8 mouse cellular contexts compared by ENCODE assay signal in the genomic region with DNA sequence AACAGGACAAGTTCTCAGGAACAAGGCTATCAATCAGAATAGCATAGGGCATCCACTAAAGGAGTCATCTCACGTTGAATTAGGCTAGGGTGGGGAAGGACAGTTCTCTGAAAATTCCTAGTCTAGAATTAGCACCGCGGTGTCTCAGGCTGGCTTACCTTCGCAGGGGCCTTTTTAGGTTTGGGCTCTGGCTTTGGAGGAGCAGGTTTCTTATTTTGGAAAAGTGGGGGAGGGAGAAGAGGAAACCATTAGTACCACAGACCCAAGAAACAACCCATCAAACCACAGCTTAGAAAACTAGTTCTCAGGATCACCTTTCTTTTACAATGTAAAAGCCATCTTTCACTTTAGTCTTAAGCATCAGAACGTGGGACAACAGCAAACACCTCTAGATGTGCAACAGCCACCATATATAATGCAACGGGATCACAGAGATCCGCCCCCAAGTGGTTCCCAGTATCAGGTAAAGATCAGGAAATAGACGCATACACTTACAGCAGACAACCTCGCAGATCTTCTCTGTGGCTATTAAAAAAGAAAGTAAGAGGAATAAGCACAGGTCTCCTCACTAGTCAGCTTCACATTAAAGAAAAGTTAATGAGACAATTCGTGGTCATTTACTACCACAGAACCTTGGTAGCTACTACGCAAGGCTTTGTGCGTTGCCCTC. TPM values are rescaled to one million over a fixed set of nuclear protein-coding genes. Genes with fewer than 3 reads are reported as not detected.
DNase-seq lines count a peak whose midpoint lies in the region; ATAC-seq and TF ChIP-seq lines count a peak whose summit lies in the region.

No protein-coding gene starts in this region.

- peak overlapping the region; percentile 96 for H3K4me2 ChIP-seq in kidney, embryonic 15.5 days
- peak overlapping the region; percentile 67 for H3K4me2 ChIP-seq in hindbrain, embryonic 14.5 days (replicated peaks)
- H3K4me2 ChIP-seq in midbrain, embryonic 14.5 days (ENCODE audit: low read length), result peak overlapping the region; percentile 98

- H3K4me1 ChIP-seq in kidney, embryonic 15.5 days, result peaks cover 36% of the 10 kb centered on the region
- peaks cover 5% of the 10 kb centered on the region; the same call in 1 of the 2 replicates for H3K4me1 ChIP-seq in bone marrow macrophage, adult 2 months (ENCODE audit: control insufficient read depth, insufficient read depth, low read length)
- peaks cover 38% of the 10 kb centered on the region for H3K4me1 ChIP-seq in hindbrain, embryonic 14.5 days (replicated peaks; ENCODE audit: control insufficient read depth, insufficient read depth, low read length)
- H3K4me1 ChIP-seq in midbrain, embryonic 14.5 days (ENCODE audit: control insufficient read depth, insufficient read depth, low read length), result peaks cover 30% of the 10 kb centered on the region

- DNase-seq in kidney, postnatal 10 days, result no peak
- DNase-seq in hindbrain, embryonic 14.5 days (ENCODE audit: low spot score), result no peak
- DNase-seq in midbrain, embryonic 14.5 days, result no peak
- DNase-seq in right cerebral cortex, postnatal 4 days, result no peak
- DNase-seq in layer of hippocampus, adult 9-10 months (ENCODE audit: low spot score), result no peak
- DNase-seq in adrenal gland, adult 2 months, result no peak

- no peaks in the 10 kb centered on the region for H3K27me3 ChIP-seq in kidney, embryonic 15.5 days
- H3K27me3 ChIP-seq in hindbrain, embryonic 14.5 days (ENCODE audit: control insufficient read depth, insufficient read depth, low read length), result no peaks in the 10 kb centered on the region
- no peaks in the 10 kb centered on the region for H3K27me3 ChIP-seq in midbrain, embryonic 14.5 days (ENCODE audit: control insufficient read depth, insufficient read depth, low read length)

- 33% methylated on average over 12 of the region's 12 CpGs for whole genome bisulfite sequencing in kidney, embryonic 15.5 days
- 51% methylated on average over 12 of the region's 12 CpGs for WGBS in hindbrain, embryonic 14.5 days
- 45% methylated on average over 12 of the region's 12 CpGs for WGBS in midbrain, embryonic 14.5 days

- H3K4me3 ChIP-seq in kidney, embryonic 15.5 days (replicated peaks), result peak overlapping the region; percentile 81
- H3K4me3 ChIP-seq in bone marrow macrophage, adult 2 months (ENCODE audit: insufficient read depth, low read length), result peak overlapping the region; percentile 73
- peak overlapping the region; percentile 58 for H3K4me3 ChIP-seq in hindbrain, embryonic 14.5 days (replicated peaks; ENCODE audit: low read length)
- peak overlapping the region; percentile 73 for H3K4me3 ChIP-seq in midbrain, embryonic 14.5 days (replicated peaks; ENCODE audit: low read depth, low read length)

- peaks cover 53% of the 10 kb centered on the region for H3K36me3 ChIP-seq in kidney, embryonic 15.5 days
- peaks cover 38% of the 10 kb centered on the region for H3K36me3 ChIP-seq in hindbrain, embryonic 14.5 days (replicated peaks; ENCODE audit: control insufficient read depth, insufficient read depth)
- peaks cover 36% of the 10 kb centered on the region for H3K36me3 ChIP-seq in midbrain, embryonic 14.5 days (ENCODE audit: control insufficient read depth, insufficient read depth, low read length)

- H3K9me3 ChIP-seq in kidney, embryonic 15.5 days (replicated peaks), result no peaks in the 10 kb centered on the region
- no peaks in the 10 kb centered on the region for H3K9me3 ChIP-seq in hindbrain, embryonic 14.5 days (ENCODE audit: control insufficient read depth, low read length)
- no peaks in the 10 kb centered on the region for H3K9me3 ChIP-seq in midbrain, embryonic 14.5 days (ENCODE audit: control insufficient read depth, low read length)

- ATAC-seq in kidney, embryonic 15.5 days (replicated peaks; ENCODE audit: low FRiP score), result no peak
- ATAC-seq in hindbrain, embryonic 14.5 days (ENCODE audit: low FRiP score), result no peak
- ATAC-seq in midbrain, embryonic 14.5 days (ENCODE audit: low FRiP score, low TSS enrichment), result no peak

- no peak for TF ChIP-seq POLR2A in bone marrow macrophage, adult 2 months (IDR thresholded peaks at IDR 0.05; ENCODE audit: borderline replicate concordance, low read depth, low read length)

- TF ChIP-seq CTCF in bone marrow macrophage, adult 2 months (IDR thresholded peaks at IDR 0.05; ENCODE audit: low read depth, low read length), result no peak

- H3K9ac ChIP-seq in kidney, embryonic 15.5 days, result peak overlapping the region; percentile 96
- H3K9ac ChIP-seq in hindbrain, embryonic 14.5 days, result peak overlapping the region; percentile 25
- H3K9ac ChIP-seq in midbrain, embryonic 14.5 days (replicated peaks; ENCODE audit: low read length), result peak overlapping the region; percentile 89

- H3K27ac ChIP-seq in kidney, embryonic 15.5 days, result peak overlapping the region; percentile 100; the same call in 1 of the 2 replicates
- peak overlapping the region; percentile 38 for H3K27ac ChIP-seq in bone marrow macrophage, adult 2 months (ENCODE audit: insufficient read depth, low read depth, low read length)
- H3K27ac ChIP-seq in hindbrain, embryonic 14.5 days, result peak overlapping the region; percentile 7; the same call in 1 of the 2 replicates
- peak overlapping the region; percentile 99 for H3K27ac ChIP-seq in midbrain, embryonic 14.5 days (replicated peaks; ENCODE audit: low read depth, low read length)

RNA-seq across cellular contexts. Expression of gene Hmgn2, which starts 2.0 kb away (rescaled TPM):
- polyA plus RNA-seq in kidney, embryonic 15.5 days (2015; fragmentation: Nextera tagmentation; extraction: Ambion mirVana), result 2,667 and 2,783 TPM in 2 replicates
- polyA plus RNA-seq in bone marrow macrophage, adult 2 months (2012; ENCODE audit: insufficient read depth, insufficient read length, missing spikeins), result 222 and 234 TPM in 2 replicates
- polyA plus RNA-seq in hindbrain, embryonic 14.5 days (2014; fragmentation: Nextera tagmentation; extraction: Ambion mirVana), result 1,104 and 1,147 TPM in 2 replicates
- 1,199 and 1,387 TPM in 2 replicates for polyA plus RNA-seq in midbrain, embryonic 14.5 days (2014; fragmentation: Nextera tagmentation; extraction: Ambion mirVana)
- total RNA-seq in adrenal gland, adult 2 months (2021), result 100 to 1,000 TPM; 109 to 291 TPM
- 15.8 and 16.8 TPM in 2 replicates for polyA plus RNA-seq in adrenal gland, adult 2 months (2012; rRNA removed)

RNA-seq across cellular contexts. Expression of gene Dhdds, which starts 34.3 kb away (rescaled TPM):
- polyA plus RNA-seq in kidney, embryonic 15.5 days (2015; fragmentation: Nextera tagmentation; extraction: Ambion mirVana), result 47.4 and 48.4 TPM in 2 replicates
- polyA plus RNA-seq in bone marrow macrophage, adult 2 months (2012; ENCODE audit: insufficient read depth, insufficient read length, missing spikeins), result 36.6 and 38.7 TPM in 2 replicates
- polyA plus RNA-seq in hindbrain, embryonic 14.5 days (2014; fragmentation: Nextera tagmentation; extraction: Ambion mirVana), result 49.3 and 49.6 TPM in 2 replicates
- polyA plus RNA-seq in midbrain, embryonic 14.5 days (2014; fragmentation: Nextera tagmentation; extraction: Ambion mirVana), result 46.6 and 48.2 TPM in 2 replicates
- 10 to 100 TPM; 43.9 to 49.4 TPM for total RNA-seq in adrenal gland, adult 2 months (2021)
- 17.9 and 23.3 TPM in 2 replicates for polyA plus RNA-seq in adrenal gland, adult 2 months (2012; rRNA removed)

RNA-seq across cellular contexts. Expression of gene Lin28a, which starts 52.2 kb away (rescaled TPM):
- 0.17 and 0.18 TPM in 2 replicates for polyA plus RNA-seq in kidney, embryonic 15.5 days (2015; fragmentation: Nextera tagmentation; extraction: Ambion mirVana)
- polyA plus RNA-seq in bone marrow macrophage, adult 2 months (2012; ENCODE audit: insufficient read depth, insufficient read length, missing spikeins), result 0.23 TPM in 1 of 2 replicates, not detected in the other
- polyA plus RNA-seq in hindbrain, embryonic 14.5 days (2014; fragmentation: Nextera tagmentation; extraction: Ambion mirVana), result 0.13 and 0.27 TPM in 2 replicates
- polyA plus RNA-seq in midbrain, embryonic 14.5 days (2014; fragmentation: Nextera tagmentation; extraction: Ambion mirVana), result 0.13 and 0.31 TPM in 2 replicates
- not detected for total RNA-seq in adrenal gland, adult 2 months (2021)
- not detected in 2 replicates for polyA plus RNA-seq in adrenal gland, adult 2 months (2012; rRNA removed)

Comparison
In these comparisons a context has a peak if more than half of its experiments do, and no peak if none do; other contexts are left out.
1. H3K27ac ChIP-seq: peak in every context shown above with its lines; median percentile 100 in kidney, embryonic 15.5 days; 99 in midbrain, embryonic 14.5 days; 38 in bone marrow macrophage, adult 2 months; 7 in hindbrain, embryonic 14.5 days.
2. H3K9ac ChIP-seq: peak in every context shown above with its lines; median percentile 96 in kidney, embryonic 15.5 days; 89 in midbrain, embryonic 14.5 days; 25 in hindbrain, embryonic 14.5 days.
3. RNA of gene Hmgn2, which starts 2.0 kb away (polyA plus RNA-seq): 2,667 to 2,783 TPM in kidney, embryonic 15.5 days, 1,199 to 1,387 TPM in midbrain, embryonic 14.5 days, 1,104 to 1,147 TPM in hindbrain, embryonic 14.5 days and 222 to 234 TPM in bone marrow macrophage, adult 2 months; 15.8 to 16.8 TPM in adrenal gland, adult 2 months; every median in the first group is over 10 times any median in the second.
4. Peak in every context shown above with its lines, with median percentiles within 50 percentile points of each other: H3K4me2 ChIP-seq and H3K4me3 ChIP-seq.